Mouse (Mus musculus) leukemia stem cell, adult 10-12 weeks (primary cell): ENCODE measurements around the gene Rcor2. TPM values are rescaled to one million over a fixed set of nuclear protein-coding genes. Genes with fewer than 3 reads are reported as not detected.

Experiments used
- polyA plus RNA-seq: library from polyadenylated mRNA; stranded (reverse); fragments of >175 nt; gene quantifications from 2 replicates; pipeline ENCODE4 v1.2.3, GENCODE M21; 2012; ENCODE audit warnings: low replicate concordance

Gene Rcor2
- polyA plus RNA-seq: 14.6 and 15.0 TPM in 2 replicates

GRCm38 (mm10) chr19:7267091-7267741 lies at the start of gene Rcor2:
Gene Rcor2, plus strand, starts transcription at chr19:7267325.

GRCm38 (mm10) chr19:7240782-7241690 lies 26.1 kb upstream of the Rcor2 start, which contains the start of gene Naa40:
Gene Naa40, minus strand, starts transcription at chr19:7241183.

Other genes starting within 250 kb of the Rcor2 start
- gene Fermt3, start 247.9 kb upstream of the Rcor2 start, polyA plus RNA-seq: 599 and 891 TPM in 2 replicates
- 38.3 and 182 TPM in 2 replicates for gene Stip1, start 227.4 kb upstream of the Rcor2 start, polyA plus RNA-seq
- gene Macrod1, start 210.5 kb upstream of the Rcor2 start, polyA plus RNA-seq: 7.0 and 13.3 TPM in 2 replicates
- 0.06 TPM in 1 of 2 replicates, not detected in the other for gene Flrt1, start 161.6 kb upstream of the Rcor2 start, polyA plus RNA-seq
- 123 and 146 TPM in 2 replicates for gene Otub1, start 61.0 kb upstream of the Rcor2 start, polyA plus RNA-seq
- 212 and 399 TPM in 2 replicates for gene Cox8a, start 49.7 kb upstream of the Rcor2 start, polyA plus RNA-seq
- 47.2 and 78.6 TPM in 2 replicates for gene Naa40, start 26.1 kb upstream of the Rcor2 start, polyA plus RNA-seq
- gene Mark2, start 74.5 kb downstream of the Rcor2 start, polyA plus RNA-seq: 289 and 396 TPM in 2 replicates
- gene Spindoc, start 115.7 kb downstream of the Rcor2 start, polyA plus RNA-seq: 40.6 and 55.1 TPM in 2 replicates
- 15.8 and 24.3 TPM in 2 replicates for gene 2700081O15Rik, start 150.3 kb downstream of the Rcor2 start, polyA plus RNA-seq
- 29.2 and 46.6 TPM in 2 replicates for gene Rtn3, start 216.0 kb downstream of the Rcor2 start, polyA plus RNA-seq
- 10.6 and 11.9 TPM in 2 replicates for gene Atl3, start 226.7 kb downstream of the Rcor2 start, polyA plus RNA-seq